Mouse (Mus musculus) olfactory bulb, adult 2 months (tissue): Measurements from ENCODE around the gene Rap1gap. TPM values are rescaled to one million over a fixed set of nuclear protein-coding genes. Genes with fewer than 3 reads are reported as not detected.

Source experiments
- H3K27ac ChIP-seq: fragments of 200-500 bp; 2 replicates; pipeline ENCODE4 v1.5.1; 2012; ENCODE audit warnings: low read depth, low read length; ENCODE audit not compliant: insufficient read depth
- H3K4me1 ChIP-seq: fragments of 200-500 bp; 2 replicates; pipeline ENCODE4 v1.6.1; 2012; ENCODE audit warnings: low read length; ENCODE audit not compliant: control insufficient read depth, insufficient read depth
- H3K4me3 ChIP-seq: fragments of 200-500 bp; 2 replicates; pipeline ENCODE4 v1.5.1; 2012; ENCODE audit warnings: mild to moderate bottlenecking, low read depth, low read length, moderate library complexity; ENCODE audit not compliant: insufficient read depth
- CTCF ChIP-seq: fragments of 200-500 bp; IDR thresholded peaks from 2 replicates; pipeline ENCODE4 v1.5.1; 2012; ENCODE audit warnings: low read depth, mild to moderate bottlenecking, low read length, moderate library complexity; ENCODE audit not compliant: insufficient read depth
- POLR2A ChIP-seq: fragments of 200-500 bp; IDR thresholded peaks from 2 replicates; pipeline ENCODE4 v1.6.1; 2012; ENCODE audit warnings: mild to moderate bottlenecking, low read depth, low read length, moderate library complexity; ENCODE audit not compliant: insufficient read depth
- WGBS: fragments of 180-500 bp; shearing (Covaris S2); methylation state at CpG from one replicate; pipeline ENCODE4 v1.1.7; 2018; 5-methylcytosine and 5-hydroxymethylcytosine counted together
- polyA plus RNA-seq: library from polyadenylated mRNA; stranded (reverse); fragments of >200 nt; gene quantifications from 2 replicates; pipeline ENCODE4 v1.2.4, GENCODE M21; 2012; ENCODE audit warnings: low replicate concordance; ENCODE audit not compliant: missing spikeins, insufficient read depth, insufficient read length

Rap1gap gene
- polyA plus RNA-seq, 1 experiment: not detected

DNA sequence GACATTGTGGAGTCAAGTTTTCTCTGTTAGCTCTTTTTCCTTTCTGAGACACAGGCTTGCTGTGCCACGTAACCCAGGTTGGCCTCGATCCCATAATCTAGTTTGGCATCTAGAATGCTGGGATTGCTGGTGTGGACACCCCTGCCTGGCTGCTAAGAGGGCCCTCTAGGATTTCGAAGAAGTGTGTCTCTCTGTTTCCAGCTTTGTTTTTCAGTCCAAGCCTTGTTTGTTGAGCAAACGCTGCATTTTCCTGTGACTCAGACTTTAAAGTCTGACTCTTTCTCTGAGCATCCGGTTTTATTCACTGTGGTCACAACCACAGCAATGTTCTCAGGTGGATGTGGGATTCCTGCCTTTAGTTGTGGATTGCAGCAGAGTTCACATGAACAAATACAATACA, 23.0 kb upstream of the Rap1gap start:
- 24% methylated on average over 5 of the region's 5 CpGs for WGBS
- Histone ChIP-seq H3K4me1 (peaks cover 4% of the 10 kb centered on the region; the same call in 1 of the 2 replicates), H3K4me3 (no peak overlapping the region), H3K27ac (peak overlapping the region; percentile 51; the same call in 1 of the 2 replicates)
- no peak for TF ChIP-seq POLR2A
- no peak for TF ChIP-seq CTCF

GRCm38 (mm10) chr4:137642101-137642500, 22.4 kb upstream of the Rap1gap start:
- 74% methylated on average over 2 of the region's 2 CpGs for WGBS
- TF ChIP-seq CTCF (no peak), POLR2A (no peak)
- no peak overlapping the region for H3K27ac ChIP-seq
- H3K4me3 ChIP-seq: no peak overlapping the region
- H3K4me1 ChIP-seq: peaks cover 4% of the 10 kb centered on the region; the same call in 1 of the 2 replicates

DNA sequence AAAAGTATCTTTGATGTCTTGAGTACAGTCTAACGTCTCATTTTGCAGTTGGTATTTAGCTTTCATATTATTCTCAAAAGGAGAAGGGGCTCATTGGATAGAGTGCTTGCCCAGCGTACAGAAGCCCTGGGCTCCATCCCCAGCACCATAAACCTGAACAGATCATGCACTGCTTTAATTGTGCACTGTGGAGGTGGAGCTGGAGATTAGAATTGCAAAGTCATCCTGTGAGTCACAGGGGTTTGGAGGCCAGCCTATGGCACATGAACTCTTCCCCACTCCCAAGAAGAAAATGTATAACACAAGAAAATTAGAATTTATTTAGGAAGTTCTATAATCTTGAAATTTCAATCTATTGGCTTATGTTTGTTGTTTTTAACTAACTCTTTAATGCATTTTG, 21.1 kb upstream of the Rap1gap start:
- no peak overlapping the region for H3K4me3 ChIP-seq
- TF ChIP-seq POLR2A (no peak), CTCF (no peak)
- no peak overlapping the region for H3K27ac ChIP-seq
- peaks cover 12% of the 10 kb centered on the region for H3K4me1 ChIP-seq
- WGBS: 60% methylated on average over 2 of the region's 2 CpGs

GRCm38 (mm10) chr4:137646262-137646661, 18.3 kb upstream of the Rap1gap start:
- H3K27ac ChIP-seq: no peak overlapping the region
- TF ChIP-seq CTCF: no peak
- H3K4me3 ChIP-seq: no peak overlapping the region
- peaks cover 14% of the 10 kb centered on the region for H3K4me1 ChIP-seq

DNA sequence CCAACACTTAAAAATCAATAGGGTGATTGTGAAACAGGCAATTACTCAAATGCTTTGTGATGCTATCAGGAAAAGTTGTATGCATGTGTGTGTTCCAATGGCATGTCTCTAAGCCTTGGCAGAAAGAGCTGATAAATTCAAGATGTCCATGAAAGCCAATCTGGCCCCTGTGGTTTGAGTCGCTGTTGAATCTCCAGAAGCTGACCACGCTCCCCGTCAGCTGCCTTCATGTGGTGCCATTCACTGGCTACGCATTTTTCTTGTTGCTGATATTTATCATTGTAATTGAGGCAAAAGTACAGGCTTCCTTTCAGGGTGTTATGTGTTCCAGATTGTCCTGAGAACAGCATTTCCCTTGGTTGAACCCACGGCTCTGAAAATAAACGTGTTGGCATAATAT, 16.9 kb upstream of the Rap1gap start:
- Histone ChIP-seq H3K4me3 (no peak overlapping the region), H3K4me1 (peaks cover 14% of the 10 kb centered on the region), H3K27ac (peak overlapping the region; percentile 20; the same call in 1 of the 2 replicates)
- TF ChIP-seq CTCF: no peak
- TF ChIP-seq POLR2A: no peak
- WGBS: 47% methylated on average over 6 of the region's 6 CpGs

DNA sequence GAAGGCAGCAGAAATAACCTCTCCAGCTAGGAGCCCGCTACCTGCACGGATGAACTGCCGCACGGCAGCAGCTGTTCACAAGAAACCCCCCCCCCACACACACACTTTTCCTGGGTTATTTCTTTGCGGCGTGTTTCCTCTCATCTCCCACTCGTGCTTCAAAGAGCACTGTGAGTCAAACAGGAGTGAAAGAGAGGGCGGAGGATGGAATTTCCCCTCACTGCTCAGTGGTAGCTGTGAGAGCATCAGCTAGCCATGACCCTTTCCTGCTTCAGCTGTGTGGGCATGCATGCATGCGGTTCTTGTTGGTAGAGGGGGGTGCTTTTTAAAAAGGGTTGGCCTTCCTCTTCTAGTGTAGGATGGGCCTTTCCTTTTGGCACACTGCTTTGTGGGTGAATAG, 16.3 kb upstream of the Rap1gap start:
- 47% methylated on average over 9 of the region's 9 CpGs for WGBS
- TF ChIP-seq POLR2A: no peak
- TF ChIP-seq CTCF: no peak
- Histone ChIP-seq H3K4me3 (no peak overlapping the region), H3K4me1 (peaks cover 15% of the 10 kb centered on the region), H3K27ac (0 out of 2 replicates have a peak overlapping the region, but pooled peaks have one; percentile 20)

DNA sequence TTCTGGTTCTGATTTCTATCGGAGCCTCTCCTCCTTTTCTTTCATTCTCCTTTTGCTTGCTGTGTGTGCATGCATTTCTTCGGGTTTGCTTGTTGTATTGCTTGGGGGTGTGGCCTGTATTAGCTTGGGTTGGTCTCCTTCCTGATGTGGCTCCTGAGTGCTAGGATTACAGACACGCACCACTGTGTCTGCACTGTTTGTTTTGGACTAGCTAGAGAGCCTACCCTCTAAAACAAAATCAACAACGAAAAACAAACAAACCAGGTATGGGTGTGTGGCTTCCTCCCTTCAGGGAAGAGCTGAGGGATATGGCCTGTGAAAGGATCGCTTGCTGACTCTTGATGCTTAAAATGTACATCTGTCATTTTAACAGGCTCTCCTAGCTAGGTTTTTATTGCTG, 13.6 kb upstream of the Rap1gap start:
- no peak for TF ChIP-seq CTCF
- no peak for TF ChIP-seq POLR2A
- WGBS: 83% methylated on average over 5 of the region's 5 CpGs
- H3K4me3 ChIP-seq: no peak overlapping the region

DNA sequence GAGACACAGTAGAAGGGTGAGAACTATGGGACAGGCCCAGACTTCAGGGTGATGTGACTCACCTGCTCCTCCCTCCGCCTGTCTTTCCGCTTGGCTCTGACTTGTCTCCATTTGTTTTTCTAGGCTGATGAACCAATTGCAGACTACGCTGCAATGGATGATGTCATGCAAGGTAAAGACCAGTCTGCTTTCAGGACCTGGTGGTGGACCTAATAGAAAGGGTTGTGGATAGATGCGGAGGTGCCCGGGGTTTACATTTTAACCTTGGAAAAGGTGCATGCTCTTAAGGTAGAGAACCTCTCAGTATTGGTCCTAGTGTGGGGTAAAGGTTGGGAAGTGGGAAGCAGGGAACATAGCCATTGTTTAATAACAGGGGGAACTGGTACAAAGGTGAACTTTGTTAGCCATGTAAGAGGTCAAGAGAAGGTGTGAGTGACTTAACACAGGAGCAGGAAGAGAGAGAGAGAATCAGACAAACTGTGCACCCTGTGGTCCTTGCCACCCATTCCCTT, 11.6 kb upstream of the Rap1gap start:
- TF ChIP-seq POLR2A: no peak
- TF ChIP-seq CTCF: no peak
- 90% methylated on average over 5 of the region's 5 CpGs for WGBS
- Histone ChIP-seq H3K4me3 (no peak overlapping the region), H3K4me1 (peaks cover 11% of the 10 kb centered on the region), H3K27ac (no peak overlapping the region)

More for the DNA sequence above, 13.6 kb upstream of the Rap1gap start:
- Histone ChIP-seq H3K4me1 (peaks cover 15% of the 10 kb centered on the region), H3K27ac (no peak overlapping the region)

DNA sequence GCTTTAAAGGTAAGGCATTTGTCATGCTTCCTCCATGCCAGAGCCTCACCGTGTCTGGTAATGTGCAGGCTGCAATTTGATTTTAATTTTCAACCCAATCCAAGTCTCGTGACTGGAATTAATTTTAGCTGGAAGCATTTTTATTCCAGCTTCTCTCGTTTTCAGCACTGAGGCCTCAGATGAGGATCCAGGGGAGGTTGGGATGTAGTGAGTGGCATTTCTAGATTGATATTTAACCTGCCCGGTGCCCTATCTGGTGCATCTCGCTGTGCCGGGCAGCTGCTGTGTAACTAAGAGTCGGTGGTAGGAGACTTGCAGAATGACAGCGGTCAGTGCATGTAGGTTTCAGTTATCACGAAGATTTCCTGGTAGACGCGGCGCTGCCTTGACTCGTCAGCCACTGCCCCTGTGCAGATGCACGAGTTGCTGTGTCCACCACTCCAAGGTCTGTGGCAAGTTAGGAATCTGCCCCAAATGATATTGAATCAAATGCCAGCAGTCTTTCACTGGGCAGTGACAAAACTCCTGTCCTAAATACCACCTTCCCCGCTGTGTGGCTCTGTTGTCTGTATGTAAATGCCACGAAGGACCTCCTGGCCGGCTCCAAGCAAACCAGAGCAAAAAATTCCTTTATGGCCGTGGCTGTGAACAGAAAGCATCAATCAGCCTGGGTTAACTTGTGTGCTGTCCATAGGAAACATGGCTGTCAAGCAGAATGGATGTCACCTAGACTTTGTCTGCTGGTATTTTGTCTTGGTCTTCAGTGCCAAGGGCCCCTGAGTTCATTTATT, 9.1 kb upstream of the Rap1gap start:
- H3K27ac ChIP-seq: no peak overlapping the region

DNA sequence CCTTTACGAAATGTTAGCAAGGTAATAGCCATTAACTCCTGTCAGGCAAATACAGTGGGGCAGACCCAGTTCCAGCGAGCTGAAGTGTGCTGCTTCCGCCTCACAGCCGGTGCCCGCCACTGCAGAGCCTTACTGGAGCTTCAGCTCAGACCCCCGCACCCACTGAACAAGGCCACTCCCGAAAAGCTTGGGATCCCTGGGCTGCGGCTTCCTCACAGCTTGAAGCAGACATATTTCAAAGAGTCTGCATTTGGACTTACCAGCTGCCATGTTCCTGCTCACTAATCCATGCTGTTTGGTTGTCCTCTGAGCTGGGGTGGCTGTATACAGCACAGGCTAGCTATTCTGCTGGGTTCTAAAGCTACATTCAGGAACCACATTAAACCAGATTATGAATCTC, 6.9 kb upstream of the Rap1gap start:
- H3K27ac ChIP-seq: no peak overlapping the region
- H3K4me1 ChIP-seq: peaks cover 16% of the 10 kb centered on the region
- TF ChIP-seq CTCF (no peak), POLR2A (no peak)
- 68% methylated on average over 8 of the region's 8 CpGs for WGBS
- H3K4me3 ChIP-seq: no peak overlapping the region

More for the DNA sequence above, 9.1 kb upstream of the Rap1gap start:
- no peak for TF ChIP-seq POLR2A
- no peak for TF ChIP-seq CTCF
- 74% methylated on average over 18 of the region's 18 CpGs for WGBS
- H3K4me1 ChIP-seq: peaks cover 7% of the 10 kb centered on the region
- H3K4me3 ChIP-seq: no peak overlapping the region
